Mouse (Mus musculus) heart, adult 2 months (tissue): ENCODE results near the gene Depp1. TPM values are rescaled to one million over a fixed set of nuclear protein-coding genes. Genes with fewer than 3 reads are reported as not detected.

Experiments
- DNase-seq, 2 experiments: peaks; one replicate each; pipeline ENCODE4 v3.0.0; 2021
- H3K27ac ChIP-seq: fragments of 200-600 bp; 2 replicates; pipeline ENCODE4 v1.8.1; 2022
- H3K27me3 ChIP-seq: fragments of 200-500 bp; 2 replicates; pipeline ENCODE4 v1.6.1; 2012; ENCODE audit warnings: mild to moderate bottlenecking, low read length, inconsistent platforms, mixed read lengths; ENCODE audit not compliant: control insufficient read depth, insufficient read depth
- H3K36me3 ChIP-seq: fragments of 200-500 bp; 2 replicates; pipeline ENCODE4 v1.6.1; 2012; ENCODE audit warnings: low read length, inconsistent platforms; ENCODE audit not compliant: control insufficient read depth, insufficient read depth
- H3K4me1 ChIP-seq: fragments of 200-500 bp; 2 replicates; pipeline ENCODE4 v1.6.1; 2011; ENCODE audit warnings: low read length; ENCODE audit not compliant: control insufficient read depth, insufficient read depth
- H3K4me3 ChIP-seq: fragments of 200-600 bp; 2 replicates; pipeline ENCODE4 v1.8.1; 2022
- H3K79me2 ChIP-seq: fragments of 200-500 bp; replicated peaks from 2 replicates; pipeline ENCODE4 v1.6.1; 2012; ENCODE audit warnings: mild to moderate bottlenecking, inconsistent platforms, low read length, moderate library complexity, mixed read lengths; ENCODE audit not compliant: control insufficient read depth, insufficient read depth
- H3K9ac ChIP-seq: fragments of 200-500 bp; 2 replicates; pipeline ENCODE4 v1.6.1; 2012; ENCODE audit warnings: low read depth, mild to moderate bottlenecking, control low read depth, inconsistent platforms, low read length, mixed read lengths
- CTCF ChIP-seq: fragments of 200-600 bp; IDR thresholded peaks from 2 replicates; pipeline ENCODE4 v1.8.1; 2022; ENCODE audit warnings: antibody characterized with exemption, mild to moderate bottlenecking, moderate library complexity
- EP300 ChIP-seq: fragments of 200-500 bp; IDR thresholded peaks from 2 replicates; pipeline ENCODE4 v1.6.1; 2011; ENCODE audit warnings: low read depth, low read length, control low read depth; ENCODE audit not compliant: insufficient read depth
- POLR2A ChIP-seq: fragments of 200-500 bp; IDR thresholded peaks from 2 replicates; pipeline ENCODE4 v1.6.1; 2011; ENCODE audit warnings: mild to moderate bottlenecking, low read depth, low read length, control low read depth; ENCODE audit not compliant: insufficient read depth
- WGBS: fragments of 180-500 bp; shearing (Covaris S2); methylation state at CpG from one replicate; pipeline ENCODE4 v1.1.7; 2018; 5-methylcytosine and 5-hydroxymethylcytosine counted together
- intact Hi-C: fragments of 180-260 bp; cut with DNase I; formaldehyde crosslinking; loops from one replicate; pipeline ENCODE4 v1.15.1; 2025
- polyA plus RNA-seq: library from polyadenylated mRNA; depleted of rRNA; stranded (reverse); fragments of >200 nt; gene quantifications from 2 replicates; pipeline ENCODE4 v1.2.3, GENCODE M21; 2012
- total RNA-seq, 2 experiments: library from RNA; stranded (reverse); gene quantifications; 2 replicates each; pipeline ENCODE4 v1.2.3; 2021

Gene Depp1
- total and polyA plus RNA-seq, 3 experiments, result 53.0 to 86.1 (median 53.5) TPM

GRCm38 (mm10) chr6:116672349-116672748 is 21.9 kb downstream of the Depp1 start:
- intact Hi-C loops, result loop anchor here (2.0 kb wide), 1 partner anchor 18 kb away; no protein-coding TSS in a partner anchor
- H3K27me3 ChIP-seq, result no peaks in the 10 kb centered on the region
- peak in 1 of 2 experiments; percentile 33 for DNase-seq
- no peaks in the 10 kb centered on the region for H3K36me3 ChIP-seq
- 52% methylated on average over 5 of the region's 5 CpGs for WGBS
- no peak overlapping the region for H3K27ac ChIP-seq
- TF ChIP-seq EP300, result no peak
- TF ChIP-seq CTCF, result no peak
- no peak for TF ChIP-seq POLR2A
- H3K79me2 ChIP-seq, result no peaks in the 10 kb centered on the region
- H3K9ac ChIP-seq, result no peak overlapping the region; the same call in 1 of the 2 replicates
- no peaks in the 10 kb centered on the region for H3K4me1 ChIP-seq
- no peak overlapping the region for H3K4me3 ChIP-seq

DNA sequence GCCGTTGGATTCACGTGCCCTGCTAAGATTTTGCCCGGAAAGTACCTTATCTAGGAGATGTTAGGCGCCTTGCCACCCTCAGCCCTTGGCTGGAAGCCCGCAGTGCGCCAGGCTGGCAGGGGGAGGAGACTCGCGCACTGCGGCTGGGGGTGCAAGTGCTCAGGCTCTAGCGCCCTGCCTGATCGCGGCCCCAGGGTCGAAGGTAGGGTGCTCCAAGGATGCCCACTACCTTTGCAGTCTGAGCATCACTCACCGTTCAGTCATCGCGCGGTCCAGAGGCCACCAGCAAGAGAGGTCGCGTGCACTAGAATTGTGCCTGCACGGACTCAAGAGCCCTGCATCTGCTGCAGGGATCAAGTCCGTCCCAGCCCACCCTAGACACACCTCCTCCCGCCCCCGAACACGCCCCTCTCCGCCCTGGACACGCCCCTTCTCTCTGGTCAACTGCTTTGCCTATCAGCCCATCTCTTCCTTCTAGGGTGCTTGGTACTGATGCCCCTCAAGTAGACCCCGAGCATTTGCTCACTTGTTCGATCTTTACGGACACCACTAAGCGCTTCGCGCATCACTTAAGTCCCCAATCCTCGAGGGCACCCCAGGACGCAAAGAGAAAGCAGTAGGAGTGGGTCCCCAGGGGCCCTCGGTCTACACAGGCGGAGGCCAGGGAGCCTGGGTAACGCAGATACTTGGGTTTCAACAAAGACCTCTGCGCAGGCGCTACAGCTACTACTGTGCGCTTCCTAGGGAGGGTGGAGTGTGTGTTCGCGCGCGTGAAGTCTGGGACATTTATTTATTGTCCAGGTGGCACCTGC is 23.3 kb downstream of the Depp1 start, which contains the start of gene Rassf4:
Gene Rassf4, minus strand, starts transcription at position 482 of the 812 bp plus-strand sequence.
- H3K79me2 ChIP-seq, result no peaks in the 10 kb centered on the region
- intact Hi-C loops, result loop anchor here (2.0 kb wide), 1 partner anchor 19 kb away; no protein-coding TSS in a partner anchor

DNA sequence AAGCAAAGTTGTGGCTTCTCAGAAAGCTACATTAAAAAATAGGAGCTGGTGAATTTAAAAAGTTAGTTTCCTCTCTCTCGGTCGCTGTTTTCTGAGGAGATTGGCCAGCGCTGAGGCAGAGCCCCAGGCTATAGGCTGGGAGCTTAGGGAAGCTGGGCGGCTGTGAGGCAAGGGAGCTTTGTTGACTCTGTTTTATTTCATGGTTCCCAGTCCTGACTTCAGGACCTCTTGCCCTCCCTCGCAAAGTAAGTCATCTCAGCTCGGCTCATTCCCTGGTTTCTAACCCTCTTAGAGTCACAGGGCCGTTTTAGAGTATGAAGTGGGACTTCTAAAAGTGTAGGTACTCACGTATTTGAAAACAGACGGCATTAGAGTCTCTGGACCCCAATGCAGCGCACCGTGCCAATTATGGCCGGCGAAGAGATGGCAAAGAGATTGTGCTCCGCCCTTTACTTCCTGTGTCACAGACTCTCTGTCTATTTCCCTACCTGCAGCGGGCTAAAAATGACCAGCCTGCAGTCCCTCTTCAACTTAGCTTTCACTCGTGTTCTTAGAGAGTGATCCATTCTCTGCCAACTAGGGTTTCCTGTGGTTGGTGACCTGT is 24.0 kb downstream of the Depp1 start:
- Histone ChIP-seq H3K4me3 (peak overlapping the region; percentile 51; the same call in 1 of the 2 replicates), H3K9ac (no peak overlapping the region), H3K4me1 (no peaks in the 10 kb centered on the region), H3K36me3 (no peaks in the 10 kb centered on the region), H3K27me3 (no peaks in the 10 kb centered on the region), H3K27ac (peak overlapping the region; percentile 74), H3K79me2 (no peaks in the 10 kb centered on the region)
- TF ChIP-seq EP300 (no peak), CTCF (no peak), POLR2A (no peak)
- 47% methylated on average over 16 of the region's 16 CpGs for WGBS
- intact Hi-C loops, result no loop called here
- peak in 1 of 2 experiments; percentile 26 for DNase-seq

More for the DNA sequence above, 23.3 kb downstream of the Depp1 start, which contains the start of gene Rassf4:
- Histone ChIP-seq H3K4me3 (peak within 1 kb of the TSS; percentile 51), H3K27ac (peak within 1 kb of the TSS; percentile 74), H3K36me3 (no peaks in the 10 kb centered on the region), H3K4me1 (no peaks in the 10 kb centered on the region), H3K9ac (peak within 1 kb of the TSS; percentile 33), H3K27me3 (no peaks in the 10 kb centered on the region)
- WGBS, result 3% methylated on average over 44 of the region's 44 CpGs
- TF ChIP-seq EP300 (no peak), POLR2A (peak; percentile 73), CTCF (no peak)
- peak; percentile 89 for DNase-seq

- 30% methylated on average over 10 of the region's 10 CpGs for WGBS
- H3K4me1 ChIP-seq, result no peaks in the 10 kb centered on the region
Observed at GRCm38 (mm10) chr6:116676355-116676913, 26.0 kb downstream of the Depp1 start.

DNA sequence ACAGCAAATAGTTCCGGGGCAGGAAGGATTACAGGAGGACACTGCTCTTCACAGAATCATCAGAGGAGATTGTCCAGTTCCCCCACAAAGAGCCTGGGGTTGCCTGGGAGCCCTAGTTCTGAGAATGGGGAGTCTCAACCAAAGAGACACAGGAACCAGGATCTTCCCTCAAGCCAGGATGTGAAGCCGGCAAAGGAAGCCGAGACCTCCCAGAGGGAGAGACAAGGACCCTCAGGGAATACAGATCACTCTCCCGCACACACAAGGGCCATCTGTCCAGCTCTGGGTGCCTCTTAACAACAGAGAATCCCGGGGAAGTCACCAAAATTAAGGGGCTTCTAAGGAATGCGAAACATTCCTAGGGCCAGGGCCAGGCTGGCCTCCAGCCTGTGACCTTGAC is 26.9 kb downstream of the Depp1 start:
- Histone ChIP-seq H3K4me3 (no peak overlapping the region), H3K36me3 (no peaks in the 10 kb centered on the region), H3K9ac (no peak overlapping the region), H3K4me1 (no peaks in the 10 kb centered on the region), H3K27ac (no peak overlapping the region), H3K27me3 (no peaks in the 10 kb centered on the region), H3K79me2 (no peaks in the 10 kb centered on the region)
- no peak for DNase-seq
- WGBS, result 63% methylated on average over 6 of the region's 6 CpGs
- no peak for TF ChIP-seq EP300
- TF ChIP-seq CTCF, result no peak
- TF ChIP-seq POLR2A, result no peak
- intact Hi-C loops, result no loop called here

More at GRCm38 (mm10) chr6:116676355-116676913, 26.0 kb downstream of the Depp1 start:
- H3K36me3 ChIP-seq, result no peaks in the 10 kb centered on the region
- TF ChIP-seq CTCF, result no peak
- no peak for TF ChIP-seq POLR2A
- no peak for TF ChIP-seq EP300
- H3K4me3 ChIP-seq, result no peak overlapping the region
- no peak for DNase-seq
- intact Hi-C loops, result no loop called here
- H3K9ac ChIP-seq, result no peak overlapping the region
- no peak overlapping the region for H3K27ac ChIP-seq
- no peaks in the 10 kb centered on the region for H3K79me2 ChIP-seq
- no peaks in the 10 kb centered on the region for H3K27me3 ChIP-seq
